Mouse (Mus musculus) neural tube, embryonic 10.5 days (tissue): ENCODE measurements at regions not wholly inside any gene's neighbourhood (a gene's known extent, or its start where the extent isn't known, plus 50 kb on each side); places are given as distances from the start of the nearest gene placed in this dataset.
"Not testable (repeated sequence)": the region's sequence is repeated elsewhere in the genome, so short reads cannot be mapped to it uniquely, and the experiment has no call there.

ENCODE experiments used
- DNase-seq: peaks from one replicate; pipeline ENCODE4 v3.0.0-alpha.2; 2017; ENCODE audit warnings: low spot score; ENCODE audit errors: extremely low spot score

GRCm38 (mm10) chr8:118209301-118209700 is 74.2 kb upstream of the Cdh13 start:
- DNase-seq = not testable (repeated sequence)

- no peak for DNase-seq
These were observed 92.7 kb upstream of the Cdh13 start for GRCm38 (mm10) chr8:118190866-118191265.

- no peak for DNase-seq
These were observed 94.3 kb upstream of the Cdh13 start for GRCm38 (mm10) chr8:118189226-118189625.

GRCm38 (mm10) chr8:118169001-118169413 is 114.5 kb upstream of the Cdh13 start:
- no peak for DNase-seq

- DNase-seq = no peak
These were observed 121.4 kb upstream of the Cdh13 start for GRCm38 (mm10) chr8:118162171-118162570.

- DNase-seq = no peak
These were observed 136.0 kb upstream of the Cdh13 start for GRCm38 (mm10) chr8:118147359-118148205.

- no peak for DNase-seq
These were observed 139.0 kb upstream of the Cdh13 start for GRCm38 (mm10) chr8:118144546-118144945.

GRCm38 (mm10) chr8:118142311-118142710 is 141.2 kb upstream of the Cdh13 start:
- DNase-seq = no peak

- DNase-seq = no peak
These were observed 143.6 kb upstream of the Cdh13 start for GRCm38 (mm10) chr8:118139928-118140327.

- no peak for DNase-seq
These were observed 145.7 kb upstream of the Cdh13 start for GRCm38 (mm10) chr8:118137846-118138245.

GRCm38 (mm10) chr8:118124993-118125392 is 158.5 kb upstream of the Cdh13 start:
- no peak for DNase-seq

GRCm38 (mm10) chr8:118114253-118114652 is 169.3 kb upstream of the Cdh13 start:
- DNase-seq = no peak

GRCm38 (mm10) chr8:118104464-118105050 is 179.0 kb upstream of the Cdh13 start:
- DNase-seq = no peak

GRCm38 (mm10) chr8:118101346-118101745 is 182.2 kb upstream of the Cdh13 start:
- no peak for DNase-seq

- no peak for DNase-seq
These were observed 220.8 kb upstream of the Cdh13 start for GRCm38 (mm10) chr8:118062736-118063135.

GRCm38 (mm10) chr8:118056781-118057180 is 226.8 kb upstream of the Cdh13 start:
- DNase-seq = no peak

- no peak for DNase-seq
These were observed 228.0 kb upstream of the Cdh13 start for GRCm38 (mm10) chr8:118055536-118055935.

GRCm38 (mm10) chr8:118050386-118050785 is 233.1 kb upstream of the Cdh13 start:
- DNase-seq = no peak

- peak; percentile 27 for DNase-seq
These were observed 240.6 kb upstream of the Mphosph6 start for GRCm38 (mm10) chr8:118042253-118042860.

GRCm38 (mm10) chr8:118041253-118041652 is 239.5 kb upstream of the Mphosph6 start:
- no peak for DNase-seq

GRCm38 (mm10) chr8:118037801-118038200 is 236.1 kb upstream of the Mphosph6 start:
- DNase-seq = no peak

- DNase-seq = no peak
These were observed 232.3 kb upstream of the Mphosph6 start for GRCm38 (mm10) chr8:118034051-118034450.
